Mouse (Mus musculus) embryonic facial prominence, embryonic 14.5 days (tissue): ENCODE data around the gene Tstd2. TPM values are rescaled to one million over a fixed set of nuclear protein-coding genes. Genes with fewer than 3 reads are reported as not detected.
A peak's percentile ranks its signal among the peaks of the same experiment; 100 is the strongest.

ENCODE experiments used
- ATAC-seq: fragments of 200-750 bp; cut with Nextera tagmentation; 2 replicates; pipeline ENCODE4 v1.8.0; 2017; ENCODE audit warnings: low read depth, moderate number of reproducible peaks, moderate TSS enrichment
- DNase-seq: peaks from one replicate; pipeline ENCODE4 v3.0.0-alpha.2; 2015; ENCODE audit warnings: low spot score
- H3K27ac ChIP-seq: fragments of 300-500 bp; sonication (generic); replicated peaks from 2 replicates; pipeline ENCODE4 v1.5.1; 2014; ENCODE audit warnings: low read depth, mild to moderate bottlenecking, low read length, moderate library complexity
- H3K27me3 ChIP-seq: fragments of 300-500 bp; sonication (generic); replicated peaks from 2 replicates; pipeline ENCODE4 v1.6.1; 2014; ENCODE audit warnings: low read length; ENCODE audit not compliant: control insufficient read depth, insufficient read depth
- H3K36me3 ChIP-seq: fragments of 300-500 bp; sonication (generic); 2 replicates; pipeline ENCODE4 v1.6.1; 2014; ENCODE audit warnings: low read length, mixed read lengths; ENCODE audit not compliant: control insufficient read depth, insufficient read depth
- H3K4me1 ChIP-seq: fragments of 300-500 bp; sonication (generic); 2 replicates; pipeline ENCODE4 v1.6.1; 2014; ENCODE audit warnings: antibody characterized with exemption, low read length; ENCODE audit not compliant: control insufficient read depth, insufficient read depth
- H3K4me2 ChIP-seq: fragments of 300-500 bp; sonication (generic); 2 replicates; pipeline ENCODE4 v1.6.1; 2014; ENCODE audit warnings: low read depth, mild to moderate bottlenecking, low read length, moderate library complexity, mixed read lengths
- H3K4me3 ChIP-seq: fragments of 300-500 bp; sonication (generic); 2 replicates; pipeline ENCODE4 v1.5.1; 2014; ENCODE audit warnings: low read depth, mild to moderate bottlenecking, low read length
- H3K9ac ChIP-seq: fragments of 300-500 bp; sonication (generic); 2 replicates; pipeline ENCODE4 v1.6.1; 2014; ENCODE audit warnings: low read depth, mild to moderate bottlenecking, low read length, moderate library complexity, mixed read lengths
- H3K9me3 ChIP-seq: fragments of 300-500 bp; sonication (generic); 2 replicates; pipeline ENCODE4 v1.6.1; 2016; ENCODE audit warnings: low read length; ENCODE audit not compliant: control insufficient read depth
- WGBS: fragments of 180-500 bp; shearing (Covaris S2); extraction: QIAGEN DNeasy Blood & Tissue Kit; methylation state at CpG from one replicate; pipeline ENCODE4 v1.1.7; 2014; 5-methylcytosine and 5-hydroxymethylcytosine counted together
- polyA plus RNA-seq: library from polyadenylated mRNA; unstranded; fragments of >200 nt; fragmentation: Nextera tagmentation; extraction: Ambion mirVana; gene quantifications from 2 replicates; pipeline ENCODE4 v1.2.1, GENCODE M21; 2014

Gene Tstd2
- polyA plus RNA-seq, 1 experiment from 2014 or later: 15.4 TPM

GRCm38 (mm10) chr4:46111361-46111760 is 27.1 kb downstream of the Tstd2 start:
- Histone ChIP-seq H3K27ac (no peak overlapping the region), H3K36me3 (peaks cover 34% of the 10 kb centered on the region), H3K4me1 (no peaks in the 10 kb centered on the region), H3K4me3 (no peak overlapping the region), H3K27me3 (no peaks in the 10 kb centered on the region), H3K4me2 (no peak overlapping the region), H3K9ac (no peak overlapping the region), H3K9me3 (no peaks in the 10 kb centered on the region)
- WGBS: 52% methylated on average over 3 of the region's 3 CpGs
- ATAC-seq (no peak), DNase-seq (no peak)

GRCm38 (mm10) chr4:46110084-46110483 is 28.4 kb downstream of the Tstd2 start:
- Histone ChIP-seq H3K4me2 (no peak overlapping the region), H3K4me1 (no peaks in the 10 kb centered on the region), H3K9ac (no peak overlapping the region), H3K27ac (no peak overlapping the region), H3K27me3 (no peaks in the 10 kb centered on the region), H3K36me3 (peaks cover 21% of the 10 kb centered on the region), H3K4me3 (no peak overlapping the region), H3K9me3 (no peaks in the 10 kb centered on the region)
- no peak for DNase-seq
- no peak for ATAC-seq
- WGBS: 87% methylated on average over 8 of the region's 8 CpGs

- Histone ChIP-seq H3K36me3 (no peaks in the 10 kb centered on the region), H3K4me3 (no peak overlapping the region), H3K9me3 (no peaks in the 10 kb centered on the region), H3K4me1 (no peaks in the 10 kb centered on the region), H3K27me3 (no peaks in the 10 kb centered on the region), H3K9ac (no peak overlapping the region), H3K4me2 (no peak overlapping the region), H3K27ac (no peak overlapping the region)
- no peak for DNase-seq
- ATAC-seq: no peak
- WGBS: 90% methylated on average over 10 of the region's 10 CpGs
These were observed 36.3 kb downstream of the Tstd2 start for GRCm38 (mm10) chr4:46102078-46102769.

- Histone ChIP-seq H3K27ac (peak overlapping the region; percentile 31), H3K27me3 (no peaks in the 10 kb centered on the region), H3K9me3 (no peaks in the 10 kb centered on the region), H3K4me1 (no peaks in the 10 kb centered on the region), H3K36me3 (no peaks in the 10 kb centered on the region), H3K4me3 (no peak overlapping the region), H3K4me2 (peak overlapping the region; percentile 23; the same call in 1 of the 2 replicates), H3K9ac (no peak overlapping the region)
- ATAC-seq (peak; percentile 80), DNase-seq (peak; percentile 59)
- WGBS: 21% methylated on average over 6 of the region's 14 CpGs
These were observed 37.2 kb downstream of the Tstd2 start for GRCm38 (mm10) chr4:46101211-46101711.

- H3K27ac ChIP-seq: peak overlapping the region; percentile 31; the same call in 1 of the 2 replicates
- H3K9me3 ChIP-seq: no peaks in the 10 kb centered on the region
- H3K27me3 ChIP-seq: no peaks in the 10 kb centered on the region
- no peak overlapping the region for H3K9ac ChIP-seq
- 56% methylated on average over 7 of the region's 7 CpGs for WGBS
- H3K4me2 ChIP-seq: no peak overlapping the region
- no peaks in the 10 kb centered on the region for H3K4me1 ChIP-seq
- DNase-seq (no peak), ATAC-seq (no peak)
- H3K4me3 ChIP-seq: no peak overlapping the region
- no peaks in the 10 kb centered on the region for H3K36me3 ChIP-seq
These were observed 38.0 kb downstream of the Tstd2 start for GRCm38 (mm10) chr4:46100539-46100938.

GRCm38 (mm10) chr4:46099132-46099531 is 39.4 kb downstream of the Tstd2 start:
- Histone ChIP-seq H3K4me3 (no peak overlapping the region), H3K9me3 (no peaks in the 10 kb centered on the region), H3K4me1 (no peaks in the 10 kb centered on the region), H3K9ac (no peak overlapping the region), H3K36me3 (no peaks in the 10 kb centered on the region), H3K27ac (no peak overlapping the region), H3K27me3 (no peaks in the 10 kb centered on the region), H3K4me2 (no peak overlapping the region)
- ATAC-seq (no peak), DNase-seq (no peak)
- WGBS: 74% methylated on average over 9 of the region's 9 CpGs

GRCm38 (mm10) chr4:46097591-46097990 is 40.9 kb downstream of the Tstd2 start:
- H3K4me2 ChIP-seq: no peak overlapping the region
- no peaks in the 10 kb centered on the region for H3K4me1 ChIP-seq
- H3K9me3 ChIP-seq: no peaks in the 10 kb centered on the region
- no peak overlapping the region for H3K9ac ChIP-seq
- H3K36me3 ChIP-seq: no peaks in the 10 kb centered on the region
- 92% methylated on average over 2 of the region's 2 CpGs for WGBS
- ATAC-seq: no peak
- no peak overlapping the region for H3K27ac ChIP-seq
- no peaks in the 10 kb centered on the region for H3K27me3 ChIP-seq
- no peak for DNase-seq
- no peak overlapping the region for H3K4me3 ChIP-seq

- Histone ChIP-seq H3K4me2 (no peak overlapping the region), H3K4me1 (no peaks in the 10 kb centered on the region), H3K4me3 (no peak overlapping the region), H3K36me3 (no peaks in the 10 kb centered on the region), H3K9me3 (no peaks in the 10 kb centered on the region), H3K27me3 (no peaks in the 10 kb centered on the region), H3K27ac (no peak overlapping the region), H3K9ac (no peak overlapping the region)
- 81% methylated on average over 7 of the region's 7 CpGs for WGBS
- ATAC-seq (no peak), DNase-seq (no peak)
These were observed 41.9 kb downstream of the Tstd2 start for GRCm38 (mm10) chr4:46096546-46096945.

GRCm38 (mm10) chr4:46095826-46096159 is 42.7 kb downstream of the Tstd2 start:
- Histone ChIP-seq H3K4me3 (no peak overlapping the region), H3K9me3 (no peaks in the 10 kb centered on the region), H3K9ac (no peak overlapping the region; the same call in 1 of the 2 replicates), H3K4me1 (no peaks in the 10 kb centered on the region), H3K36me3 (no peaks in the 10 kb centered on the region), H3K4me2 (no peak overlapping the region), H3K27ac (no peak overlapping the region), H3K27me3 (no peaks in the 10 kb centered on the region)
- ATAC-seq (no peak), DNase-seq (no peak)
- 94% methylated on average over 3 of the region's 3 CpGs for WGBS
